Mouse (Mus musculus): ENCODE measurements around the gene Bcas3. TPM values are rescaled to one million over a fixed set of nuclear protein-coding genes. Genes with fewer than 3 reads are reported as not detected.

The Bcas3 gene
- polyA plus RNA-seq, 1 experiment from 2014 or later = 28.2 TPM

GRCm38 (mm10) chr11:85565068-85565467, 212.1 kb downstream of the Bcas3 start:
- Histone ChIP-seq H3K9ac (no peak overlapping the region), H3K4me3 (replicated peaks) (no peak overlapping the region), H3K27me3 (no peaks in the 10 kb centered on the region), H3K9me3 (replicated peaks) (no peaks in the 10 kb centered on the region), H3K27ac (no peak overlapping the region), H3K4me2 (no peak overlapping the region), H3K36me3 (no peaks in the 10 kb centered on the region), H3K4me1 (no peaks in the 10 kb centered on the region)
- WGBS = 73% methylated on average over 2 of the region's 2 CpGs
- ATAC-seq (replicated peaks; ENCODE audit: low FRiP score) = no peak

- Histone ChIP-seq H3K4me2 (no peak overlapping the region), H3K9me3 (replicated peaks) (no peaks in the 10 kb centered on the region), H3K27ac (peak overlapping the region; percentile 49; the same call in 1 of the 2 replicates), H3K27me3 (no peaks in the 10 kb centered on the region), H3K4me1 (peaks cover 26% of the 10 kb centered on the region), H3K36me3 (no peaks in the 10 kb centered on the region), H3K4me3 (replicated peaks) (no peak overlapping the region), H3K9ac (no peak overlapping the region)
- WGBS = 53% methylated on average over 3 of the region's 3 CpGs
- no peak for ATAC-seq (replicated peaks; ENCODE audit: low FRiP score)
Observed at GRCm38 (mm10) chr11:85571040-85571439, 218.1 kb downstream of the Bcas3 start.

GRCm38 (mm10) chr11:85571936-85572335, 219.0 kb downstream of the Bcas3 start:
- H3K4me3 ChIP-seq (replicated peaks) = no peak overlapping the region
- H3K9me3 ChIP-seq (replicated peaks) = no peaks in the 10 kb centered on the region
- no peak for ATAC-seq (replicated peaks; ENCODE audit: low FRiP score)
- H3K36me3 ChIP-seq = no peaks in the 10 kb centered on the region
- H3K4me1 ChIP-seq = peaks cover 26% of the 10 kb centered on the region
- H3K27me3 ChIP-seq = no peaks in the 10 kb centered on the region
- H3K27ac ChIP-seq = peak overlapping the region; percentile 66
- H3K4me2 ChIP-seq = no peak overlapping the region
- H3K9ac ChIP-seq = no peak overlapping the region
- 49% methylated on average over 5 of the region's 5 CpGs for WGBS

GRCm38 (mm10) chr11:85572590-85572989, 219.6 kb downstream of the Bcas3 start:
- Histone ChIP-seq H3K9me3 (replicated peaks) (no peaks in the 10 kb centered on the region), H3K36me3 (no peaks in the 10 kb centered on the region), H3K4me1 (peaks cover 30% of the 10 kb centered on the region), H3K4me3 (replicated peaks) (no peak overlapping the region), H3K27ac (peak overlapping the region; percentile 66), H3K4me2 (no peak overlapping the region), H3K27me3 (no peaks in the 10 kb centered on the region), H3K9ac (no peak overlapping the region)
- WGBS = 62% methylated on average over 3 of the region's 3 CpGs
- ATAC-seq (replicated peaks; ENCODE audit: low FRiP score) = no peak

GRCm38 (mm10) chr11:85574496-85574895, 221.5 kb downstream of the Bcas3 start:
- H3K4me3 ChIP-seq (replicated peaks) = no peak overlapping the region
- no peak overlapping the region for H3K9ac ChIP-seq
- H3K4me1 ChIP-seq = peaks cover 36% of the 10 kb centered on the region
- H3K4me2 ChIP-seq = no peak overlapping the region
- peak overlapping the region; percentile 25; the same call in 1 of the 2 replicates for H3K27ac ChIP-seq
- no peaks in the 10 kb centered on the region for H3K27me3 ChIP-seq
- WGBS = 12% methylated on average over 4 of the region's 4 CpGs
- ATAC-seq (replicated peaks; ENCODE audit: low FRiP score) = no peak
- H3K36me3 ChIP-seq = no peaks in the 10 kb centered on the region
- H3K9me3 ChIP-seq (replicated peaks) = no peaks in the 10 kb centered on the region

GRCm38 (mm10) chr11:85577816-85578645, 225.1 kb downstream of the Bcas3 start:
- Histone ChIP-seq H3K4me1 (peaks cover 16% of the 10 kb centered on the region; the same call in 1 of the 2 replicates), H3K4me3 (replicated peaks) (no peak overlapping the region), H3K9me3 (replicated peaks) (no peaks in the 10 kb centered on the region), H3K36me3 (no peaks in the 10 kb centered on the region), H3K27me3 (no peaks in the 10 kb centered on the region), H3K9ac (no peak overlapping the region), H3K27ac (0 out of 2 replicates have a peak overlapping the region, but pooled peaks have one; percentile 50), H3K4me2 (no peak overlapping the region)
- no peak for ATAC-seq (replicated peaks; ENCODE audit: low FRiP score)
- 69% methylated on average over 15 of the region's 15 CpGs for WGBS

- no peaks in the 10 kb centered on the region for H3K9me3 ChIP-seq (replicated peaks)
- ATAC-seq (replicated peaks; ENCODE audit: low FRiP score) = no peak
- H3K4me1 ChIP-seq = no peaks in the 10 kb centered on the region
- H3K27ac ChIP-seq = no peak overlapping the region
- WGBS = 50% methylated on average over 8 of the region's 8 CpGs
- H3K9ac ChIP-seq = no peak overlapping the region
- no peaks in the 10 kb centered on the region for H3K27me3 ChIP-seq
- no peaks in the 10 kb centered on the region for H3K36me3 ChIP-seq
- no peak overlapping the region for H3K4me3 ChIP-seq (replicated peaks)
- no peak overlapping the region for H3K4me2 ChIP-seq
Observed at GRCm38 (mm10) chr11:85584086-85584485, 231.1 kb downstream of the Bcas3 start.

- no peak overlapping the region for H3K9ac ChIP-seq
- no peaks in the 10 kb centered on the region for H3K27me3 ChIP-seq
- no peaks in the 10 kb centered on the region for H3K9me3 ChIP-seq (replicated peaks)
- H3K4me3 ChIP-seq (replicated peaks) = no peak overlapping the region
- H3K36me3 ChIP-seq = no peaks in the 10 kb centered on the region
- no peak for ATAC-seq (replicated peaks; ENCODE audit: low FRiP score)
- no peak overlapping the region for H3K27ac ChIP-seq
- no peaks in the 10 kb centered on the region for H3K4me1 ChIP-seq
- WGBS = 92% methylated on average over 3 of the region's 3 CpGs
- H3K4me2 ChIP-seq = no peak overlapping the region
Observed at GRCm38 (mm10) chr11:85593636-85594035, 240.7 kb downstream of the Bcas3 start.

- ATAC-seq (replicated peaks; ENCODE audit: low FRiP score) = no peak
- Histone ChIP-seq H3K4me3 (replicated peaks) (no peak overlapping the region), H3K9ac (no peak overlapping the region), H3K4me1 (no peaks in the 10 kb centered on the region), H3K36me3 (no peaks in the 10 kb centered on the region), H3K27me3 (no peaks in the 10 kb centered on the region), H3K4me2 (no peak overlapping the region), H3K27ac (no peak overlapping the region), H3K9me3 (replicated peaks) (no peaks in the 10 kb centered on the region)
Observed at GRCm38 (mm10) chr11:85599251-85599650, 246.3 kb downstream of the Bcas3 start.

- ATAC-seq (replicated peaks; ENCODE audit: low FRiP score) = no peak
- H3K4me1 ChIP-seq = no peaks in the 10 kb centered on the region
- WGBS = 96% methylated on average over 3 of the region's 3 CpGs
Observed at GRCm38 (mm10) chr11:85603546-85604322, 250.8 kb downstream of the Bcas3 start.

GRCm38 (mm10) chr11:85609303-85609940, 256.5 kb downstream of the Bcas3 start:
- no peaks in the 10 kb centered on the region for H3K27me3 ChIP-seq
- no peak overlapping the region for H3K9ac ChIP-seq
- ATAC-seq (replicated peaks; ENCODE audit: low FRiP score) = no peak
- no peak overlapping the region for H3K4me2 ChIP-seq
- H3K4me1 ChIP-seq = peaks cover 25% of the 10 kb centered on the region
- 65% methylated on average over 5 of the region's 5 CpGs for WGBS
- H3K36me3 ChIP-seq = no peaks in the 10 kb centered on the region
- no peak overlapping the region for H3K27ac ChIP-seq
- H3K9me3 ChIP-seq (replicated peaks) = no peaks in the 10 kb centered on the region
- H3K4me3 ChIP-seq (replicated peaks) = no peak overlapping the region

More at GRCm38 (mm10) chr11:85603546-85604322, 250.8 kb downstream of the Bcas3 start:
- Histone ChIP-seq H3K4me3 (replicated peaks) (no peak overlapping the region), H3K4me2 (no peak overlapping the region), H3K27ac (no peak overlapping the region), H3K36me3 (no peaks in the 10 kb centered on the region), H3K9ac (no peak overlapping the region), H3K9me3 (replicated peaks) (no peaks in the 10 kb centered on the region), H3K27me3 (no peaks in the 10 kb centered on the region)

- H3K9ac ChIP-seq = no peak overlapping the region
- no peaks in the 10 kb centered on the region for H3K27me3 ChIP-seq
- ATAC-seq (replicated peaks; ENCODE audit: low FRiP score) = no peak
- peaks cover 54% of the 10 kb centered on the region for H3K4me1 ChIP-seq
- H3K36me3 ChIP-seq = no peaks in the 10 kb centered on the region
- H3K9me3 ChIP-seq (replicated peaks) = no peaks in the 10 kb centered on the region
- no peak overlapping the region for H3K4me2 ChIP-seq
- WGBS = 40% methylated on average over 5 of the region's 5 CpGs
- peak overlapping the region; percentile 29 for H3K27ac ChIP-seq
- H3K4me3 ChIP-seq (replicated peaks) = no peak overlapping the region
Observed at GRCm38 (mm10) chr11:85613035-85613434, 260.1 kb downstream of the Bcas3 start.

All from kidney, embryonic 15.5 days (tissue).